Mouse (Mus musculus) lung, postnatal 0 days (tissue): ENCODE results near the gene Harbi1.

Experiments
- CTCF ChIP-seq: IDR thresholded peaks from 2 replicates; pipeline ENCODE4 v1.5.1; 2016; ENCODE audit warnings: antibody characterized with exemption, mild to moderate bottlenecking
- EP300 ChIP-seq: IDR thresholded peaks from 2 replicates; pipeline ENCODE4 v1.6.1; 2016; ENCODE audit warnings: antibody characterized with exemption, mild to moderate bottlenecking, control low read depth

GRCm38 (mm10) chr2:91674895-91675294, 35.8 kb upstream of the Harbi1 start:
- no peak for TF ChIP-seq CTCF
- no peak for TF ChIP-seq EP300
